Mouse (Mus musculus): ENCODE data around the gene Slc25a30. TPM values are rescaled to one million over a fixed set of nuclear protein-coding genes. Genes with fewer than 3 reads are reported as not detected.
"Not testable (repeated sequence)": the region's sequence is repeated elsewhere in the genome, so short reads cannot be mapped to it uniquely, and the experiment has no call there.

Slc25a30 gene
- polyA plus RNA-seq, 1 experiment = not detected

GRCm38 (mm10) chr14:75776637-75777036 is 10.2 kb downstream of the Slc25a30 start:
- no peak overlapping the region for H3K27ac ChIP-seq (ENCODE audit: insufficient read depth, low read depth, low read length)
- H3K4me3 ChIP-seq (ENCODE audit: insufficient read depth, low read depth, low read length) = no peak overlapping the region
- H3K4me1 ChIP-seq (ENCODE audit: control insufficient read depth, insufficient read depth, low read length) = no peaks in the 10 kb centered on the region
- WGBS = 92% methylated on average over 8 of the region's 8 CpGs
- no peak for TF ChIP-seq CTCF (IDR thresholded peaks at IDR 0.05; ENCODE audit: insufficient read depth, low read depth, low read length)
- no peak for TF ChIP-seq POLR2A (IDR thresholded peaks at IDR 0.05; ENCODE audit: insufficient read depth, low read depth, low read length)

- Histone ChIP-seq H3K4me3 (ENCODE audit: insufficient read depth, low read depth, low read length) (no peak overlapping the region), H3K4me1 (ENCODE audit: control insufficient read depth, insufficient read depth, low read length) (no peaks in the 10 kb centered on the region), H3K27ac (ENCODE audit: insufficient read depth, low read depth, low read length) (no peak overlapping the region)
- 87% methylated on average over 8 of the region's 8 CpGs for WGBS
- TF ChIP-seq POLR2A (IDR thresholded peaks at IDR 0.05; ENCODE audit: insufficient read depth, low read depth, low read length) = no peak
- no peak for TF ChIP-seq CTCF (IDR thresholded peaks at IDR 0.05; ENCODE audit: insufficient read depth, low read depth, low read length)
These were observed 13.4 kb downstream of the Slc25a30 start for GRCm38 (mm10) chr14:75773431-75773830.

- 96% methylated on average over 3 of the region's 3 CpGs for WGBS
- not testable (repeated sequence) for H3K27ac ChIP-seq (ENCODE audit: insufficient read depth, low read depth, low read length); H3K4me3 ChIP-seq (ENCODE audit: insufficient read depth, low read depth, low read length); H3K4me1 ChIP-seq (ENCODE audit: control insufficient read depth, insufficient read depth, low read length)
These were observed 14.4 kb downstream of the Slc25a30 start for GRCm38 (mm10) chr14:75772407-75772806.

GRCm38 (mm10) chr14:75771101-75771501 is 15.7 kb downstream of the Slc25a30 start:
- WGBS = 87% methylated on average over 8 of the region's 8 CpGs
- Histone ChIP-seq H3K27ac (ENCODE audit: insufficient read depth, low read depth, low read length) (no peak overlapping the region), H3K4me3 (ENCODE audit: insufficient read depth, low read depth, low read length) (no peak overlapping the region), H3K4me1 (ENCODE audit: control insufficient read depth, insufficient read depth, low read length) (0 out of 2 replicates have a peak, but pooled peaks cover 3% of the 10 kb centered on the region)
- TF ChIP-seq CTCF (IDR thresholded peaks at IDR 0.05; ENCODE audit: insufficient read depth, low read depth, low read length) = no peak
- no peak for TF ChIP-seq POLR2A (IDR thresholded peaks at IDR 0.05; ENCODE audit: insufficient read depth, low read depth, low read length)

GRCm38 (mm10) chr14:75769334-75769733 is 17.5 kb downstream of the Slc25a30 start:
- TF ChIP-seq CTCF (IDR thresholded peaks at IDR 0.05; ENCODE audit: insufficient read depth, low read depth, low read length) = no peak
- TF ChIP-seq POLR2A (IDR thresholded peaks at IDR 0.05; ENCODE audit: insufficient read depth, low read depth, low read length) = no peak
- Histone ChIP-seq H3K4me1 (ENCODE audit: control insufficient read depth, insufficient read depth, low read length) (0 out of 2 replicates have a peak, but pooled peaks cover 3% of the 10 kb centered on the region), H3K4me3 (ENCODE audit: insufficient read depth, low read depth, low read length) (no peak overlapping the region), H3K27ac (ENCODE audit: insufficient read depth, low read depth, low read length) (no peak overlapping the region)
- WGBS = 78% methylated on average over 9 of the region's 9 CpGs

GRCm38 (mm10) chr14:75768275-75768608 is 18.6 kb downstream of the Slc25a30 start:
- 2% methylated on average over 1 of the region's 1 CpGs for WGBS
- TF ChIP-seq POLR2A (IDR thresholded peaks at IDR 0.05; ENCODE audit: insufficient read depth, low read depth, low read length) (no peak), CTCF (IDR thresholded peaks at IDR 0.05; ENCODE audit: insufficient read depth, low read depth, low read length) (no peak)
- Histone ChIP-seq H3K4me1 (ENCODE audit: control insufficient read depth, insufficient read depth, low read length) (0 out of 2 replicates have a peak, but pooled peaks cover 3% of the 10 kb centered on the region), H3K27ac (ENCODE audit: insufficient read depth, low read depth, low read length) (no peak overlapping the region), H3K4me3 (ENCODE audit: insufficient read depth, low read depth, low read length) (no peak overlapping the region)

GRCm38 (mm10) chr14:75767492-75768274 is 19.2 kb downstream of the Slc25a30 start:
- WGBS = 38% methylated on average over 17 of the region's 17 CpGs
- TF ChIP-seq POLR2A (IDR thresholded peaks at IDR 0.05; ENCODE audit: insufficient read depth, low read depth, low read length) = no peak
- no peak; the same call in 1 of the 2 replicates for TF ChIP-seq CTCF (IDR thresholded peaks at IDR 0.05; ENCODE audit: insufficient read depth, low read depth, low read length)
- Histone ChIP-seq H3K4me3 (ENCODE audit: insufficient read depth, low read depth, low read length) (peak overlapping the region; percentile 18; the same call in 1 of the 2 replicates), H3K4me1 (ENCODE audit: control insufficient read depth, insufficient read depth, low read length) (0 out of 2 replicates have a peak, but pooled peaks cover 3% of the 10 kb centered on the region), H3K27ac (ENCODE audit: insufficient read depth, low read depth, low read length) (no peak overlapping the region)

- H3K27ac ChIP-seq (ENCODE audit: insufficient read depth, low read depth, low read length) = no peak overlapping the region
- no peak for TF ChIP-seq POLR2A (IDR thresholded peaks at IDR 0.05; ENCODE audit: insufficient read depth, low read depth, low read length)
- no peak for TF ChIP-seq CTCF (IDR thresholded peaks at IDR 0.05; ENCODE audit: insufficient read depth, low read depth, low read length)
- no peaks in the 10 kb centered on the region for H3K4me1 ChIP-seq (ENCODE audit: control insufficient read depth, insufficient read depth, low read length)
- no peak overlapping the region for H3K4me3 ChIP-seq (ENCODE audit: insufficient read depth, low read depth, low read length)
- WGBS = 61% methylated on average over 10 of the region's 10 CpGs
These were observed 25.6 kb downstream of the Slc25a30 start for GRCm38 (mm10) chr14:75761028-75761805.

GRCm38 (mm10) chr14:75758401-75758800 is 28.4 kb downstream of the Slc25a30 start:
- 81% methylated on average over 7 of the region's 7 CpGs for WGBS
- no peaks in the 10 kb centered on the region for H3K4me1 ChIP-seq (ENCODE audit: control insufficient read depth, insufficient read depth, low read length)
- TF ChIP-seq POLR2A (IDR thresholded peaks at IDR 0.05; ENCODE audit: insufficient read depth, low read depth, low read length) = no peak
- no peak for TF ChIP-seq CTCF (IDR thresholded peaks at IDR 0.05; ENCODE audit: insufficient read depth, low read depth, low read length)
- H3K4me3 ChIP-seq (ENCODE audit: insufficient read depth, low read depth, low read length) = no peak overlapping the region
- no peak overlapping the region for H3K27ac ChIP-seq (ENCODE audit: insufficient read depth, low read depth, low read length)
